Mouse (Mus musculus): ENCODE data around the gene Pdlim3.
A peak's percentile ranks its signal among the peaks of the same experiment; 100 is the strongest.
"Not testable (repeated sequence)": the region's sequence is repeated elsewhere in the genome, so short reads cannot be mapped to it uniquely, and the experiment has no call there.

Gene Pdlim3

GRCm38 (mm10) chr8:45885202-45885685 lies at the start of gene Pdlim3:
Pdlim3 (plus strand) TSS chr8:45885461.
- DNase-seq (ENCODE audit: low read depth) = no peak

- DNase-seq (ENCODE audit: low read depth) = no peak
These were observed 42.0 kb upstream of the Pdlim3 start for GRCm38 (mm10) chr8:45843306-45843705.

- peak; percentile 23 for DNase-seq (ENCODE audit: low read depth)
These were observed 41.0 kb upstream of the Pdlim3 start for GRCm38 (mm10) chr8:45844097-45844885.

DNA sequence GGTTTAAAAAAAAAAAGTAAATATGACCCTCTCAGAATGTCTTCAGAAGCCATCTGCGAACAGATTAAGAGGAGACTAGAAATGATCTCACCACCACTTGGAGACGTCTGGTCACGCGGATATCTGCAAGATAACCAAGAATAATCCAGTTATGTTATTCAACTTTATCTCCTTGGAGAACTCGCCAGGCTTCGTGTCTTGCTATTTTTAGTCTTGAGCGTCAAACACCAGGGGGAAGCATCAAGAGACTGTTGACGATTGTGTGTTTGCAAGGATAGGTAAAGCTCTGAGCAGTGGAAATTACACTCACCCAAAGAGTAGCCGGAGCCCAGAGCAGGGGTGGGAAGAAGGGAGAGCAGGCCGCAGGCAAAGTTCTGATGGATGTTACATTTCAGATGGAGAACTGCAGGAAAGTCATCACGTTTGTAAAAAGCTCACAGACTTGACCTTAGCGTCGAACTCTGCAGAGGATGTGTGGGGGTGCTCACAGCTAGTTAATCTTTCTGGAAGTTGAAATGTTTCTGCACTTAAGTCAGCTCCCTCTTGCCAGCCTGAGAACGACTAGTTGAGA lies 40.3 kb upstream of the Pdlim3 start:
- no peak for DNase-seq (ENCODE audit: low read depth)

DNA sequence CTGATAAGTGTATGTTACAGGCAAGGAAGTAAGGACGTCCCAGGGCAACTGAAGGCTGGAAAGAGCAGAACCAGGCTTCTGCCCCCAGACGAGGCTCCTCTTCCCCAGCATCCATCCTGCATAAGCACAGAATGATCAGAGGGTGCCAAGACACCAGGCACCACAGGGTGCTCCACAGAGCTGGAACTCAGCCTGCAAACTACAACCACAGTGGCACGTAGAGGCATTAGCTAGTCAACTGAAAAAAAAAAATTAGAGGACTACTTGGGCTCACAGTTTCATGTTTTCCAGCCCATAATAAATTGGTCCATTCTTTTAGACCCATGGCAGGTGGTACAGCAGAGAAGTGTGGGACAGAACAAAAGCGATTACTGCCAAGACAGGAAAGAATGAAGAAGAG lies 39.4 kb upstream of the Pdlim3 start:
- no peak for DNase-seq (ENCODE audit: low read depth)

GRCm38 (mm10) chr8:45855118-45855517 lies 30.1 kb upstream of the Pdlim3 start:
- DNase-seq (ENCODE audit: low read depth) = no peak

DNA sequence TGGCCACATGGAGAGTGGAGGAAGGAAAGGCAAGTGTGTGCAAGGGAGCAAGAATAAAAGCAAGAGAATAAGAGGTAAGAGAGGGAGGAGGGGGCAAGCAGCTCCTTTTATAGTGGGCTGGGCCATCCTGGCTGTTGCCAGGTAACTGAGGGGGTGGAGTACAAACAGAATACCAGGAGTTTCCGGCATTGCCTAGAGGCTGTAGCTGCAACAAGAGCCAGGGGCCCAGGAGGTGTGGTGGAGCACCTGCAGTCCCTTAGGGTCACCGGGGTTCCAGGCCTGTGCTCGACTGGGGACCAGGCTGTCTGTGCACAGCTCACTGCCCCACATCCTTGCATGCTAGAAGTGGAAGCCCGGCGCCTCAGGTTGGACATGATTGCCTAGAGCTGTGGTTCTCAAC lies 27.5 kb upstream of the Pdlim3 start:
- DNase-seq (ENCODE audit: low read depth) = no peak

DNA sequence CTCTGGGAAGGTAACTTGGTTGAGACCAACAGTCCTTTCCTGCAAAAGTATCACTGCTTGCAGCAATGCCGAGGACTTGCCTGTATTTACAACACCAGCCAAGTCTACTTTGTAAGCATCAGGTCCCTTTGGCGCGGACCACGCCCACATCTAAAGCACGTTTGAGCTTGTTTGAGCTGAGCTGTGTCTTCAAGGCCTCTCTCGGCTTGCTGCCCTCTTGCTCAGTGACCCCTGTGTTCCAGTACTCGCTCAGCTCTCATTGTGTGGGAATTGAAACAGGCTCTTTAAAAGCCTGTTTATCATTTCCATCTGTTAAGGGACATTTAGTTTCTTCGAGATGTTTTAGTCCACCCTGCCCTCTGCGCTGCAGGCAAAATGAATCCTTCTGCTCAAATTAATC lies 26.9 kb upstream of the Pdlim3 start:
- no peak for DNase-seq (ENCODE audit: low read depth)

DNA sequence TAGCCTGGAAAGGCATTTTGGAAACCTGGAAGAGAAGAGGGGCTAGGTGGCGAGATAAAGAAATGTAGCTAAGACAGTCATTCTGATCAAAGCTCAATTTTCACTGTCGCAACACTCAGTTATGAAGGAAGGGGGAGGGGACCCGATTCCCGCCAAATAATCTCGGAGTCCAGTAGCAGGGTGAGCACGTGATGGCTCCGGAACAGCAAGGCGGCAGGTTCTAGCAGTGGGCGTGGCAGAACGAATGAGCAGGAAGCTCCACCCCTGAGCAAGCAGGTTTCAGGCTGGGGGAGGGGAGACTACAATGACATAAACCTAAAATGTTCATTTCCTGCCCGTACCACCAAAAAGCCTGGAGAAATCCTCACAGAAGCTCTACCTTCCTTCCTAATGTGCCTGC lies 13.7 kb upstream of the Pdlim3 start:
- not testable (repeated sequence) for DNase-seq (ENCODE audit: low read depth)

GRCm38 (mm10) chr8:45872077-45872476 lies 13.2 kb upstream of the Pdlim3 start:
- DNase-seq (ENCODE audit: low read depth) = peak; percentile 39

- DNase-seq (ENCODE audit: low read depth) = peak; percentile 83
These were observed 10.2 kb upstream of the Pdlim3 start for GRCm38 (mm10) chr8:45874945-45875626.

DNA sequence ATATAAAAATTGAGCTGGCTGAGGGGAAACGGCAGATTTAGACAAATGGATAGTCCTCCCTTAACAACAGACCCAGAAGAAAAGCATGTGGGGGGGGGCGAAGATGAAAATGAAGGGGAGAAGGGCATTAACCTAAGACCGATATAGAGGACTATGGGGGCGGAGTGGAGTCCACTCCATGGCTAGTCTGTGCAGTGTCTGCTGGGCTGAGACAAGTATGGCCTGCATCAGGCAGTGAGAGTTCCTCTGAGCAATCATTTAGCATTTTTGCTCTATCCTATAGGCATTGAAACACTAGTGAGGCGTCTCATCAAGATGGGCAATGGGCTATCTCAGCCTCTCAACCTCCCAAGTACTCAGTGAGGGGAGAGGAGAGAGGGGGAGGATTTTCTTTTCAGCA lies 8.9 kb upstream of the Pdlim3 start:
- no peak for DNase-seq (ENCODE audit: low read depth)

DNA sequence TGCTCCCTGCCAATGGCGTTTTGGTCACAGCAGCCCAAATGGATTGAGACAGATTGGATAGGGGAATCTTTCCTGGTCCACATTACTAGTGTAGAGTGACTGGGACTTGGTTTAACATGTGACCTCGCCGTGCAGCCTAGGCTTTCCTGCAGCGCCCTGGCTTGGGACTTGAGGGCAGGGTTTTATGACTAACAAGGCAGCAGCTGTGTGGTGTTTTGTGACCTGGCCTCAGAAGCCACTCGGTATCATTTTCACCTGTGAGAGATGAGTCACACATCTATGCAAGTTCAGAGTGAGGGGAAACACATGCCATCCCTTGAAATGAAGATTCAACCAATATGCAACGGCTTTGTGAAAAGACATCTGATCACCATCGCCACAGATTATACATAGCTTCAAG lies 7.6 kb upstream of the Pdlim3 start:
- DNase-seq (ENCODE audit: low read depth) = no peak

- no peak for DNase-seq (ENCODE audit: low read depth)
These were observed 4.8 kb upstream of the Pdlim3 start for GRCm38 (mm10) chr8:45880457-45880856.

- no peak for DNase-seq (ENCODE audit: low read depth)
These were observed 3.5 kb upstream of the Pdlim3 start for GRCm38 (mm10) chr8:45881726-45882125.

DNA sequence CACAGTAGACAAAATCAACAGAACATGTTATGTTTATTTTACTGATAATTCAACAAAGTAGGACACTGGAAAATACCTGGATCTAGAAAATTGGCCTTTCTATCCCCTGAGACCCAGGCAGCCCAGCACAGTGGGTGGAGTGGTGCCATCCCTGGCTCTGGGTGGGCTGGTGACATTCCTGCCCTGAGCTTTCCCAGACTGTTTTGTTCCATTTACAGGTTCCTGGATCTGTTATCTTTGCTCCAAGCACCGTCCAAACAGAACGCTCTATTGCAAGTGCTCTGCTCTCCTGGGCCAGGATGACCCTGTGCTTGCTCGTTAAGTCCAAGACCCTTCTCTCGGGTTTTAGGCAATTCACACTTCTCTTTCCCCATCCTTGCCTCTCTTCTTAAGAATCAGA lies 1.5 kb upstream of the Pdlim3 start:
- no peak for DNase-seq (ENCODE audit: low read depth)

DNA sequence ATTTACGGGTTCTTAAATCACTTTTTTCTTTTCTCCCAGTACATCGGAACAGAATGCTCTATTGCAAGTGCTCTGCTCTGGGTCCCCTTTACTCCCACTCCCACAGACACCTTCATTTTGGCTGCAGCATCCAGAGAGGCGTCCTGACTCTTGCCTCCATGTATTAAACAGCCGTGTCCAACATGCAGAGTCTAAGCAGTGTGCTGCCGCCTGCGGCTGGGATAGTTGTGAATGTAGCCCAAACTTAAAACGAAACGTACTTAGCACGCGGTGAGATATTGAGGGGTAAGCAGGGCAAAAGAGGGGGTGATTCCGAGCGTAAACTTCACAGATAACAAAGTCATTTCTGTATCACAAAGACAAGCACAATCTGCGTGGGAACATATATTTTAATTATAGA lies 709 bp upstream of the Pdlim3 start:
- DNase-seq (ENCODE audit: low read depth) = no peak

DNA sequence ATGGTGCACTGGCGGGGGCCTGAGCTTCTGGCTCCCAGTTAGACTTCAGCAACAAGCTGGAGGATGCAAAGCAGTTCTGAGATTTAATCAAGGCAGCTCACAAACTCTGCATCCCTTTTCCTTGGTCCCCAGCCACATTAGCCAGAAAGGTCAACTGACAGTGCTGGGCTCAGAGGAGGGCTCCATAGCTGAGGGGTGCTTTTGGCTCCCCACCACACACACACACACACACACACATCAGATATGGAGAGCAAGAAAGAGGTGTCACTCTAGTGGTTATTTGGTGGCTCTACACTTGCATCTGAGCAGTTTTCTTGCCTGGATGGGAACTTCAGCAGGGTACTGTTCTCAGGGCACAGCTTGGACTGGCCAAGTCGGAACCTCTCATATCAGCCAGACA lies 514 bp downstream of the Pdlim3 start:
- no peak for DNase-seq (ENCODE audit: low read depth)

DNA sequence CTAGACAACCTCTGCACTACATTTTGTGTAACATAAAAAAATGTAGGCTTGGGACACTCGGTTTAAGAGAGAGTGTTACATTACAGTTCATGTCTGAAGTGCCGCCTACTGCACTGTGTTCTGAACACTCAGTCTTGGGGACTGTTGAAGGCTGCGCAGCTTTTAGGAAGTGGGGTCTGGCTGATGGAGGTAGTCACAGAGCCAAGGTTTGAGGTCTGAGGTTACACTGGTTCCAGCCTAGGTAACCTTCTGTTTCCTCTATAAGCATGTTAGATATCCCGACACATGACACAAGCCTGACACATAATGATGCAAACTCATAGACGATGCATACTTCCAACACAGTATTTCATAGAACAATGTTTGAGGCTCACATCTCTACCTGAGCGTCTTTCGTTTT lies 4.5 kb downstream of the Pdlim3 start:
- no peak for DNase-seq (ENCODE audit: low read depth)

DNA sequence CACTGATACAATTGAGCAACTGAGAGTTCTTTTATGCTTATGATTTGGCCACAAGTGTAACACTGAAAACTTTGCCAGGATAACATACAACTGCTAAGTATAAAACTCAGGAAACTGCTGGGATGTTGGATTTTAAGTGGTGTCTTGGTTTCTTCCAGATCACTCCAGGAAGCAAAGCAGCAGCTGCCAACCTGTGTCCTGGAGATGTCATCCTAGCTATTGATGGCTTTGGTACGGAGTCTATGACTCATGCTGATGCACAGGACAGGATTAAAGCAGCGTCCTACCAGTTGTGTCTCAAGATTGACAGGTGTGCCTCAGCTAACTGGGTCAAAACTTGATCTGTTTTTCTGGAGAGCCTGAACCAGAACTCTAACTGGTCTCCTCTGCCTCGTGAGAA lies 11.3 kb downstream of the Pdlim3 start:
- DNase-seq (ENCODE audit: low read depth) = no peak

DNA sequence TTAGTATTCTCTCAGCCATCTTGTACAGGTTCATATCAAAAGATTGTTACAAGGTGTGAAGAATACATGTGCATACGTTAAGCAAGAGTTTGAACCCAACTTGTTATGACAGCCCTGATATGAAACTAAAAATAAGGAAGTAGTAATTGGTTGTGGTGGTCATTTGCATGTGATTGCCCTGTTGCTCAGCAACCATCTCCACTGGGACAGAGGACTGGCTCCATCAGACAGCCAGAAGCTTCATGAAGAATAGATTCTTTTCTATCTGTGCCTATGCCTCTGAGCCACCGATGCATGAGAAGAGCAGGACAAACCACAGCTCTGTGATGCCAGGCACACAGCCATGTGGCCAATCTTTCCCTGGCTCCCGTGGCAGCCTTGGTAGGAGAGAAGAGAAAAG lies 14.5 kb downstream of the Pdlim3 start:
- no peak for DNase-seq (ENCODE audit: low read depth)

- no peak for DNase-seq (ENCODE audit: low read depth)
These were observed 16.4 kb downstream of the Pdlim3 start for GRCm38 (mm10) chr8:45901626-45902025.

- no peak for DNase-seq (ENCODE audit: low read depth)
These were observed 18.4 kb downstream of the Pdlim3 start for GRCm38 (mm10) chr8:45903659-45904058.
